Comparison of ENCODE assay signal across 9 mouse cellular contexts in the genomic region with DNA sequence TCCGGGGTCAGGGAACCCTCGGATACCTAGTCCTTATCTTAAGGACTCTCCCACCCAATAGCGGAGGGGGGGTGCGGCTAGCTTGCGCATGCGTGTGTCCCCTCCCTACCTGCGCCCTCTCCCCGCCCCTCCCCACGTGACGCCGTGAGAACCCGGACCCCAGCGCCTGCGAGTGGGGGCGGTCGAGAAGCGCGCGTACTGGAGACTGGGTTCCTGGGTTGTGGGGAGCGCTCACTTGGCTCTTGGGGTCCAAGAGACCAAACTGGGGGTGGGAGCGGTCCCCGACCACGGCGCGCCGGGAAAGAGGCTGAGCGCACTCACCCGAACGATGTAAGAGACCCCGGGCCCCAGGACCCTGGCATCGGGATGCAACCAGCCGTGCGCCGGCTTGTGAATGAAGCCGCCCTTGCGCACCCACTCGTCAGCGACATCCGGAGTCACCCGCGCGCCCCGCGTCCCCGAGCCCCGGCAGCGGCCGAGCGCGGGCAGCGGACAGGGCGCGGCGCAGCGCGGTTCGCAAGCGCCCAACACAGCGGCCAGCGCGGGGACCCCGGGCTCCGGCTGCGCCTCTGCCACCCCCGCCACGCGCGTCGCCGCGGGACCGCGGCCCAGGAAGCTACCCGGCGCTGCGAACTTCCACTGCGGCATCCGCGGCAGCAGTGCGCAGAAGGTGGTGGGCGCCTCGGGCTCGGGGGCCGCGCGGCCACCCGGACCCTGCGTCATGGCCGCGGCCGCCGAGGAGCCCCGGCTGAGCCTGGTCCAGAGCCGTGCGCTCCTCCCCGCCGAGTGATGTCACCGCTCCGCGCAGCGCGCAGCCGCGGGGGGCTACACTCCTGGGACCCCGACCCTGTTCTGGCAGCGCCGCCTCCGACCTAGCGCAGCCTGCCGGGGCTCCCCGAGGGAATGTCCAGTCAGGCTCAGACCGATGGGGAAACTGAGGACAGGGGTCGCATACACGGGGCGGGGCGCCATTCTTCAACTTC. TPM values are rescaled to one million over a fixed set of nuclear protein-coding genes. Genes with fewer than 3 reads are reported as not detected.
A peak's percentile ranks its signal among the peaks of the same experiment; 100 is the strongest.
DNase-seq lines count a peak whose midpoint lies in the region; ATAC-seq and TF ChIP-seq lines count a peak whose summit lies in the region.
"Had no signal": no experiment of that assay in that cellular context is flagged by ENCODE, and none has a peak within 500 bp of the region (broad histone marks: within the 10 kb centered on the region; RNA-seq: fewer than 3 reads in every experiment).

TSS of gene Shc2 (minus strand) at position 791 of the 983 bp plus-strand sequence.

- H3K9me3 ChIP-seq in liver, embryonic 14.5 days (ENCODE audit: control insufficient read depth, low read length), result no peaks in the 10 kb centered on the region

- H3K27me3 ChIP-seq in liver, embryonic 14.5 days (ENCODE audit: control insufficient read depth, insufficient read depth, low read length), result peaks cover 36% of the 10 kb centered on the region

- H3K4me1 ChIP-seq in liver, embryonic 14.5 days (replicated peaks; ENCODE audit: control insufficient read depth in 2 of 2, insufficient read depth in 2 of 2, low read length in 1 of 2), result no peaks in the 10 kb centered on the region

- TF ChIP-seq CTCF in liver, embryonic 14.5 days (IDR thresholded peaks at IDR 0.05; ENCODE audit: low read depth), result no peak

- H3K9ac ChIP-seq in liver, embryonic 14.5 days (replicated peaks), result no peak within 1 kb of the TSS

- WGBS in liver, embryonic 14.5 days (ENCODE audit: insufficient replicate concordance), result 1% methylated on average over 111 of the region's 116 CpGs

- no peak for ATAC-seq in liver, embryonic 14.5 days (ENCODE audit: insufficient read depth)

- no peaks in the 10 kb centered on the region for H3K36me3 ChIP-seq in liver, embryonic 14.5 days (replicated peaks; ENCODE audit: control insufficient read depth, insufficient read depth, low read depth)

- intact Hi-C loops in gastrocnemius, postnatal 14 days (cut with DNase I; ENCODE audit: low total_unique reads), result no loop called here

- no peak for TF ChIP-seq EP300 in liver, embryonic 14.5 days (IDR thresholded peaks at IDR 0.05; ENCODE audit: low read depth)

- H3K4me2 ChIP-seq in liver, embryonic 14.5 days (ENCODE audit: low read depth), result peak within 1 kb of the TSS; percentile 49

- peak within 1 kb of the TSS; percentile 24 to 33 for H3K4me3 ChIP-seq in liver, embryonic 14.5 days (ENCODE audit: insufficient read depth in 1 of 2, low read depth in 2 of 2, low read length in 2 of 2)

- no peak within 1 kb of the TSS for H3K27ac ChIP-seq in liver, embryonic 14.5 days

- peak; percentile 77 for DNase-seq in layer of hippocampus, adult 11-12 months (ENCODE audit: low spot score)
- no peak for DNase-seq in layer of hippocampus, adult 9-10 months (ENCODE audit: low spot score)
- DNase-seq in cerebellum, postnatal 4 days (ENCODE audit: low spot score in 2 of 2), result peak; percentile 61 to 74
- DNase-seq in gastrocnemius, postnatal 14 days, result peak; percentile 53
- peak; percentile 24 for DNase-seq in kidney, postnatal 14 days
- DNase-seq in liver, embryonic 14.5 days (ENCODE audit: low read depth in 3 of 3, low spot score in 3 of 3), result no peak
- peak; percentile 89 for DNase-seq in right cerebral cortex, postnatal 14 days
- no peak for DNase-seq in ovary, postnatal 14 days (ENCODE audit: low spot score)

RNA-seq across cellular contexts. Expression of gene Shc2, which starts in this region (rescaled TPM):
- total RNA-seq in gastrocnemius, postnatal 14 days (2021), result 1 to 10 TPM; 2.3 to 3.3 TPM
- polyA plus RNA-seq in liver, embryonic 14.5 days (2012; rRNA removed), result 0.17 TPM in 2 replicates
- 0.05 TPM in 1 of 2 replicates, not detected in the other for polyA plus RNA-seq in liver, embryonic 14.5 days (2014; fragmentation: Nextera tagmentation; extraction: Ambion mirVana)
- total RNA-seq: MEL had no signal

Comparison
In these comparisons a context has a peak if more than half of its experiments do, and no peak if none do; other contexts are left out.
1. DNase-seq: peak in layer of hippocampus, adult 11-12 months (single experiment), cerebellum, postnatal 4 days (2 of 2), gastrocnemius, postnatal 14 days (single experiment), kidney, postnatal 14 days (single experiment) and right cerebral cortex, postnatal 14 days (single experiment); none in layer of hippocampus, adult 9-10 months (single experiment), liver, embryonic 14.5 days (0 of 3) and ovary, postnatal 14 days (single experiment).